Mouse (Mus musculus): Measurements from ENCODE around the gene Ugt1a9. TPM values are rescaled to one million over a fixed set of nuclear protein-coding genes. Genes with fewer than 3 reads are reported as not detected.

Gene Ugt1a9
- total RNA-seq, 1 experiment: not detected

DNA sequence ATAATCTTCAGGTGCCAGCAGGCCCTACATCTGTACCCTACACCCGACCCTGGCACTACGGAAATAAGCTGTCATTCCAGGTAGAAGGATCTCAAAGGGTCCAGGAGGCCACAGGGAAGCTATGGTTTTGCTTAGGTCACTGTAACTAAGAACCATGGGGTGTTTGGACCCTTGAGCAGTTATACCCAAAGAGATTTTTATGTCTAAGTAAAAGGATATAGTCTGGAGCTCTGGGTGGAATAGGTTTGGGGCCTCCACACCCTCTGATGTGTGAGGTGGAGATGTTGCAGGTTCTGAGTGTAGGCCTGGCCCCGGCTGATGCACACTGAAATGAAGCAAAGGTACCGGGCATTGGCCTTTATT, 163.6 kb downstream of the Ugt1a9 start:
- no peaks in the 10 kb centered on the region for H3K4me1 ChIP-seq (ENCODE audit: control insufficient read depth in 2 of 2, insufficient read depth in 2 of 2, low read length in 2 of 2, poor library complexity in 1 of 2)
- H3K4me3 ChIP-seq (ENCODE audit: insufficient read depth in 1 of 2, low read depth in 1 of 2, low read length in 2 of 2, poor library complexity in 1 of 2, severe bottlenecking in 1 of 2): no peak overlapping the region
- H3K27ac ChIP-seq (ENCODE audit: insufficient read depth, low read depth, low read length, poor library complexity, severe bottlenecking): no peak overlapping the region
- no peak for DNase-seq (ENCODE audit: low read depth, low spot score)
- no peaks in the 10 kb centered on the region for H3K9me3 ChIP-seq (ENCODE audit: control insufficient read depth, insufficient read depth, low read depth, low read length)
- no peak overlapping the region for H3K9ac ChIP-seq (ENCODE audit: insufficient read depth, low read depth, low read length, poor library complexity, severe bottlenecking)
- no peak for TF ChIP-seq HCFC1 (IDR thresholded peaks at IDR 0.05; ENCODE audit: borderline replicate concordance, insufficient read depth, low read length)
- TF ChIP-seq ZNF384 (IDR thresholded peaks at IDR 0.05; ENCODE audit: low read depth, low read length): no peak
- no peak for TF ChIP-seq ZC3H11A (IDR thresholded peaks at IDR 0.05; ENCODE audit: borderline replicate concordance, low read depth, low read length)
- TF ChIP-seq CHD2 (IDR thresholded peaks at IDR 0.05; ENCODE audit: low read depth, low read length): no peak
- TF ChIP-seq MAFK (IDR thresholded peaks at IDR 0.05; ENCODE audit: insufficient read depth, low read depth, low read length): no peak
- no peaks in the 10 kb centered on the region for H3K36me3 ChIP-seq (ENCODE audit: control insufficient read depth, insufficient read depth, low read length, poor library complexity, severe bottlenecking)
- in situ Hi-C loops (cut with MboI; ENCODE audit: low sequenced_read_pairs in 2 of 2, unreplicated experiment in 2 of 2): no loop called here

DNA sequence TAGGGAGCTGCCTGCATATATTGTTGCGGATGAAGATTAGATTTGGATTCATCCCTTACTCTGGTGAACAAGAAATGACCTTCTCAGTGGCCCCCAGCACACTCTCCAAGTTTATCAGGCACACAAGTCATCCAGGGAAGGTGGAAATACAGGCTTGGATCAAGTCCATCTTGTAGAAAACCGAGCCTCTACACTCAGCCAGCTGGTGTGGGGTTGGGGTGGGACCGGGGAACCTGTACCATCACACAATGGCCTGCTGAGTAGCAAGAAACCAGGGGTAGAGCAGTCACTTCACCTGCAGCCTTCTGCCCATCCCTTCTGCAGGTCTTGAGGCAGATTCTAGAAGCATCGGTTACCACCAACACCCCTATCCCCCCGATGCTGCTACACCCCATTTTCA, 164.0 kb downstream of the Ugt1a9 start:
- TF ChIP-seq HCFC1 (IDR thresholded peaks at IDR 0.05; ENCODE audit: borderline replicate concordance, insufficient read depth, low read length) (no peak), ZNF384 (IDR thresholded peaks at IDR 0.05; ENCODE audit: low read depth, low read length) (no peak), MAFK (IDR thresholded peaks at IDR 0.05; ENCODE audit: insufficient read depth, low read depth, low read length) (no peak), CHD2 (IDR thresholded peaks at IDR 0.05; ENCODE audit: low read depth, low read length) (no peak), ZC3H11A (IDR thresholded peaks at IDR 0.05; ENCODE audit: borderline replicate concordance, low read depth, low read length) (no peak)
- Histone ChIP-seq H3K4me3 (ENCODE audit: insufficient read depth in 1 of 2, low read depth in 1 of 2, low read length in 2 of 2, poor library complexity in 1 of 2, severe bottlenecking in 1 of 2) (no peak overlapping the region), H3K27ac (ENCODE audit: insufficient read depth, low read depth, low read length, poor library complexity, severe bottlenecking) (no peak overlapping the region), H3K4me1 (ENCODE audit: control insufficient read depth in 2 of 2, insufficient read depth in 2 of 2, low read length in 2 of 2, poor library complexity in 1 of 2) (no peaks in the 10 kb centered on the region), H3K36me3 (ENCODE audit: control insufficient read depth, insufficient read depth, low read length, poor library complexity, severe bottlenecking) (no peaks in the 10 kb centered on the region), H3K9ac (ENCODE audit: insufficient read depth, low read depth, low read length, poor library complexity, severe bottlenecking) (no peak overlapping the region), H3K9me3 (ENCODE audit: control insufficient read depth, insufficient read depth, low read depth, low read length) (no peaks in the 10 kb centered on the region)
- DNase-seq (ENCODE audit: low read depth, low spot score): no peak
- in situ Hi-C loops (cut with MboI; ENCODE audit: low sequenced_read_pairs in 2 of 2, unreplicated experiment in 2 of 2): no loop called here

DNA sequence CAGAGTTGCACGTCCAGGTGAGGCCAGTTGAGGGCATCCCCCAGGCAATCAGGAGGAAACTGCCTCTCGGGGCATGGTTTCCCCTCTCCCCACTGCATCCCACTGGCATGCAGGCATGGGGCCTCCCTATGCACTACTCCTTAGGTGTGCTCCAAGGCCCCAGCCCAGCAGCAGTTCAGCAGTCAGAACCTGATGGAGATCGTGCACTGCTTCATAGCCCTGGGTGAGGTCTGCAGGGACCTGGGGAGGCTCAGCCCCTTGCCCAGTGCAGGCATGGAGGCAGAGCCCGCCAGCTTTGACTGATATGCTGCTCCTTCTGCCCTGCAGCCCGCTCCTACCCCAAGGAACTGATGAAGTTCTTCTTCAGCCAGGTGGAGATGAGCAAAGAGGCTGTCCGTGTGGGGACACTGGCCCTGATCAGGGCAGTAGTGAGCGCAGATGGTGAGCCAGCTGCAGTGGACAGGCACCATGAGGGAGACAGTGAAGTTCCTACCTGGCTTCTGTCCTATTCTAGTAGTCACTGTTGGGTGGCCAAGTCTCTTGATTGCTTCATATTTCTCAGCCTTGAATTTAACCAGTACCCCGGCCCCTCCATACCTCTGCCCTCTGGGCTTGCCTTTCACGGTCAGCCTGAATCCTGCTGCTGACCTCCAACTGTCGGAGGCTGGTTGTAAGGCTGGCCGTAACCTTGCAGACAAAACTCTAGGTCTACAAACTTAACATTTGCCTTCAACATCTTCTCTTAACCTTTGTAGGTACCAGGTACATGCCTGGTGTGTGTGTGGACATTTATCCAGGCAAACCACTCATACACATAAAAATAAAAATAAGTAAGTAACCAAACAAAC, 164.7 kb downstream of the Ugt1a9 start:
- TF ChIP-seq HCFC1 (IDR thresholded peaks at IDR 0.05; ENCODE audit: borderline replicate concordance, insufficient read depth, low read length): no peak
- no peak for TF ChIP-seq ZNF384 (IDR thresholded peaks at IDR 0.05; ENCODE audit: low read depth, low read length)
- no peak for TF ChIP-seq CHD2 (IDR thresholded peaks at IDR 0.05; ENCODE audit: low read depth, low read length)
- no peak for TF ChIP-seq ZC3H11A (IDR thresholded peaks at IDR 0.05; ENCODE audit: borderline replicate concordance, low read depth, low read length)
- TF ChIP-seq MAFK (IDR thresholded peaks at IDR 0.05; ENCODE audit: insufficient read depth, low read depth, low read length): no peak
- Histone ChIP-seq H3K36me3 (ENCODE audit: control insufficient read depth, insufficient read depth, low read length, poor library complexity, severe bottlenecking) (no peaks in the 10 kb centered on the region), H3K9me3 (ENCODE audit: control insufficient read depth, insufficient read depth, low read depth, low read length) (no peaks in the 10 kb centered on the region), H3K4me1 (ENCODE audit: control insufficient read depth in 2 of 2, insufficient read depth in 2 of 2, low read length in 2 of 2, poor library complexity in 1 of 2) (no peaks in the 10 kb centered on the region), H3K27ac (ENCODE audit: insufficient read depth, low read depth, low read length, poor library complexity, severe bottlenecking) (no peak overlapping the region; the same call in 1 of the 2 replicates), H3K9ac (ENCODE audit: insufficient read depth, low read depth, low read length, poor library complexity, severe bottlenecking) (no peak overlapping the region), H3K4me3 (ENCODE audit: insufficient read depth in 1 of 2, low read depth in 1 of 2, low read length in 2 of 2, poor library complexity in 1 of 2, severe bottlenecking in 1 of 2) (no peak overlapping the region)
- in situ Hi-C loops (cut with MboI; ENCODE audit: low sequenced_read_pairs in 2 of 2, unreplicated experiment in 2 of 2): no loop called here
- no peak for DNase-seq (ENCODE audit: low read depth, low spot score)

GRCm38 (mm10) chr1:88235894-88236415, 165.4 kb downstream of the Ugt1a9 start:
- Histone ChIP-seq H3K9ac (ENCODE audit: insufficient read depth, low read depth, low read length, poor library complexity, severe bottlenecking) (no peak overlapping the region), H3K9me3 (ENCODE audit: control insufficient read depth, insufficient read depth, low read depth, low read length) (no peaks in the 10 kb centered on the region), H3K27ac (ENCODE audit: insufficient read depth, low read depth, low read length, poor library complexity, severe bottlenecking) (no peak overlapping the region), H3K4me1 (ENCODE audit: control insufficient read depth in 2 of 2, insufficient read depth in 2 of 2, low read length in 2 of 2, poor library complexity in 1 of 2) (no peaks in the 10 kb centered on the region), H3K4me3 (ENCODE audit: insufficient read depth in 1 of 2, low read depth in 1 of 2, low read length in 2 of 2, poor library complexity in 1 of 2, severe bottlenecking in 1 of 2) (no peak overlapping the region), H3K36me3 (ENCODE audit: control insufficient read depth, insufficient read depth, low read length, poor library complexity, severe bottlenecking) (no peaks in the 10 kb centered on the region)
- TF ChIP-seq ZC3H11A (IDR thresholded peaks at IDR 0.05; ENCODE audit: borderline replicate concordance, low read depth, low read length): no peak
- TF ChIP-seq ZNF384 (IDR thresholded peaks at IDR 0.05; ENCODE audit: low read depth, low read length): no peak
- TF ChIP-seq MAFK (IDR thresholded peaks at IDR 0.05; ENCODE audit: insufficient read depth, low read depth, low read length): no peak
- no peak for TF ChIP-seq CHD2 (IDR thresholded peaks at IDR 0.05; ENCODE audit: low read depth, low read length)
- no peak for TF ChIP-seq HCFC1 (IDR thresholded peaks at IDR 0.05; ENCODE audit: borderline replicate concordance, insufficient read depth, low read length)
- in situ Hi-C loops (cut with MboI; ENCODE audit: low sequenced_read_pairs in 2 of 2, unreplicated experiment in 2 of 2): no loop called here
- no peak for DNase-seq (ENCODE audit: low read depth, low spot score)
